ENCODE assay signal across 8 mouse cellular contexts in the genomic region with DNA sequence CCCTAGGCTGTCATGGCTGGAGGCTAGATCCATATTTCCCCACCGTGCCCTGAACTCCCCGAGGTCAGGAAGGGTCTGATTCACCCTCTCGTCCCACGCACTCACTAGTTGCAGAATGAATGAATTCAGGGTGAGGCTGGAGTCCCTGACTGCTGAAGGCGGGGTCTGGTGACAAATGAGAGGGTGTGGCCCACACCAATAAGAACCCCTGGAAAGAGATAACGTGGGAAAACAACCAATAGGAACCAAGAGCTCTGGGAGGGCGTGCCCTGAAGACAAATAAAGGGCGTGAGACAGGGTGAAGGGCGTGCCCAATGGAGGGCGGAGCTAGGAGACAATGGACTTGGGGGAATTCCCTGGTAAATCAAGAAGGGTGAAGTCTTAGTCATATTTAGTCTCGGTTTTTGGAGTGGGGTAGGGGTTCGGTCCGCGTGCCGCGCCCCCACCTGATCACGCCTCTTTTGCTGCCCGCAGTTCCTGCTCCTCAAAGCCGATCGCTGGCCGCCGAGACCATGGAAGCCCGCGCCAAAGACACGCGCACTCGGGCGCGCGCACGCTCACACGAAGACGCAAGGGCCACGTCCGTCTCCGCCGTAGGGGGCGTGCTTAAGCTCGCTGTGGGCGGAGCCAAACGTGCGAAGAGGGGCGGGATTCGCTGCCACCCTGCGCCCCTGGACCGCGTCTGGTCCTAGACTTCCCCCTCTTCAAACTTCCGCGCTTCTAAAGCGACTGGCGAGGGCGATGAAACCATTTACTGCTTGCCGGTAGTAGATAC. TPM values are rescaled to one million over a fixed set of nuclear protein-coding genes. Genes with fewer than 3 reads are reported as not detected.
DNase-seq lines count a peak whose midpoint lies in the region; ATAC-seq and TF ChIP-seq lines count a peak whose summit lies in the region.

No protein-coding gene starts in this region.

- H3K27me3 ChIP-seq in megakaryocyte, embryonic 14.5 days (replicated peaks): peaks cover 9% of the 10 kb centered on the region

- H3K27ac ChIP-seq in gastrocnemius, adult 2 months: peak overlapping the region; percentile 78

- H3K9me3 ChIP-seq in megakaryocyte, embryonic 14.5 days: no peaks in the 10 kb centered on the region

- TF ChIP-seq CTCF in gastrocnemius, adult 2 months (IDR thresholded peaks at IDR 0.05): peak; percentile 23; the same call in 1 of the 2 replicates

- peak; percentile 98 for DNase-seq in WW6 (ENCODE audit: low read depth, low spot score)
- peak; percentile 94 for DNase-seq in gastrocnemius, adult 2 months
- peak; percentile 92 for DNase-seq in hindlimb bud, embryonic 11.5 days (ENCODE audit: extremely low spot score, low read depth, low spot score)
- DNase-seq in left cerebral cortex, adult 8-10 months (ENCODE audit: low spot score in 2 of 2): peak; percentile 92 to 93
- peak; percentile 97 for DNase-seq in right cerebral cortex, postnatal 10 days (ENCODE audit: low spot score in 2 of 2)
- DNase-seq in urinary bladder, postnatal 25 days (ENCODE audit: low spot score): peak; percentile 91

- peak; percentile 84 for ATAC-seq in common myeloid progenitor, adult 5-6 weeks (replicated peaks; ENCODE audit: low read depth, poor library complexity, severe bottlenecking)

- peaks cover 28% of the 10 kb centered on the region for H3K36me3 ChIP-seq in megakaryocyte, embryonic 14.5 days (replicated peaks; ENCODE audit: low read length)

- intact Hi-C loops in gastrocnemius, adult 2 months (cut with DNase I): no loop called here

- H3K4me3 ChIP-seq in gastrocnemius, adult 2 months: peak overlapping the region; percentile 78
- peak overlapping the region; percentile 94 for H3K4me3 ChIP-seq in megakaryocyte, embryonic 14.5 days (replicated peaks)

- H3K4me1 ChIP-seq in megakaryocyte, embryonic 14.5 days: peaks cover 61% of the 10 kb centered on the region

RNA-seq across cellular contexts. Expression of gene 4931428F04Rik, which starts 0.5 kb away (rescaled TPM):
- total RNA-seq in common myeloid progenitor, adult 5-6 weeks (2017): 2.9 and 6.7 TPM in 2 replicates
- under 1 TPM; 0.33 to 0.98 TPM for total RNA-seq in gastrocnemius, adult 2 months (2021)
- 10 to 100 TPM; 22.0 to 26.7 (median 24.2) TPM for total RNA-seq in left cerebral cortex, adult 8-10 months (2022)
- 1.6 and 1.8 TPM in 2 replicates for polyA plus RNA-seq in megakaryocyte, embryonic 14.5 days (2012; ENCODE audit: insufficient read depth, low replicate concordance)

RNA-seq across cellular contexts. Expression of gene Exoc3l, which starts 6.8 kb away (rescaled TPM):
- total RNA-seq in common myeloid progenitor, adult 5-6 weeks (2017): 2.3 and 2.6 TPM in 2 replicates
- 1 to 10 TPM in 1 of 2 experiments, under 1 TPM in 1; 0.84 to 2.3 TPM for total RNA-seq in gastrocnemius, adult 2 months (2021)
- total RNA-seq in left cerebral cortex, adult 8-10 months (2022): 1 to 10 TPM; 1.4 to 2.2 (median 1.8) TPM
- 76.3 and 141 TPM in 2 replicates for polyA plus RNA-seq in megakaryocyte, embryonic 14.5 days (2012; ENCODE audit: insufficient read depth, low replicate concordance)

RNA-seq across cellular contexts. Expression of gene E2f4, which starts 8.3 kb away (rescaled TPM):
- 52.6 and 69.5 TPM in 2 replicates for total RNA-seq in common myeloid progenitor, adult 5-6 weeks (2017)
- total RNA-seq in gastrocnemius, adult 2 months (2021): 10 to 100 TPM; 26.8 to 29.7 TPM
- total RNA-seq in left cerebral cortex, adult 8-10 months (2022): 10 to 100 TPM; 31.2 to 39.0 (median 34.8) TPM
- polyA plus RNA-seq in megakaryocyte, embryonic 14.5 days (2012; ENCODE audit: insufficient read depth, low replicate concordance): 39.4 and 41.2 TPM in 2 replicates

RNA-seq across cellular contexts. Expression of gene Nol3, which starts 13.2 kb away (rescaled TPM):
- 0.05 TPM in 1 of 2 replicates, not detected in the other for total RNA-seq in common myeloid progenitor, adult 5-6 weeks (2017)
- 10 to 100 TPM; 27.9 to 32.4 TPM for total RNA-seq in gastrocnemius, adult 2 months (2021)
- total RNA-seq in left cerebral cortex, adult 8-10 months (2022): 10 to 100 TPM; 10.6 to 13.8 (median 13.1) TPM
- polyA plus RNA-seq in megakaryocyte, embryonic 14.5 days (2012; ENCODE audit: insufficient read depth, low replicate concordance): 0.41 TPM in 1 of 2 replicates, not detected in the other

RNA-seq across cellular contexts. Expression of gene Elmo3, which starts 16.3 kb away (rescaled TPM):
- 2.1 and 5.1 TPM in 2 replicates for total RNA-seq in common myeloid progenitor, adult 5-6 weeks (2017)
- 1 to 10 TPM; 1.2 to 1.6 TPM for total RNA-seq in gastrocnemius, adult 2 months (2021)
- 1 to 10 TPM; 1.5 to 3.0 (median 2.3) TPM for total RNA-seq in left cerebral cortex, adult 8-10 months (2022)
- 0.63 TPM in 1 of 2 replicates, not detected in the other for polyA plus RNA-seq in megakaryocyte, embryonic 14.5 days (2012; ENCODE audit: insufficient read depth, low replicate concordance)

Comparison
In these comparisons a context has a peak if more than half of its experiments do, and no peak if none do; other contexts are left out.
1. Peak in every context shown above with its lines: DNase-seq, ATAC-seq, H3K4me3 ChIP-seq and H3K27ac ChIP-seq.